Mouse (Mus musculus) kidney, postnatal 36 days (tissue): ENCODE results near the gene Cspg5.
A peak's percentile ranks its signal among the peaks of the same experiment; 100 is the strongest.

Experiments used
- DNase-seq, 2 experiments: peaks; one replicate each; pipeline ENCODE4 v3.0.0; 2021 to 2022; ENCODE audit warnings: mixed read lengths in 2 of 2

Gene Cspg5

DNA sequence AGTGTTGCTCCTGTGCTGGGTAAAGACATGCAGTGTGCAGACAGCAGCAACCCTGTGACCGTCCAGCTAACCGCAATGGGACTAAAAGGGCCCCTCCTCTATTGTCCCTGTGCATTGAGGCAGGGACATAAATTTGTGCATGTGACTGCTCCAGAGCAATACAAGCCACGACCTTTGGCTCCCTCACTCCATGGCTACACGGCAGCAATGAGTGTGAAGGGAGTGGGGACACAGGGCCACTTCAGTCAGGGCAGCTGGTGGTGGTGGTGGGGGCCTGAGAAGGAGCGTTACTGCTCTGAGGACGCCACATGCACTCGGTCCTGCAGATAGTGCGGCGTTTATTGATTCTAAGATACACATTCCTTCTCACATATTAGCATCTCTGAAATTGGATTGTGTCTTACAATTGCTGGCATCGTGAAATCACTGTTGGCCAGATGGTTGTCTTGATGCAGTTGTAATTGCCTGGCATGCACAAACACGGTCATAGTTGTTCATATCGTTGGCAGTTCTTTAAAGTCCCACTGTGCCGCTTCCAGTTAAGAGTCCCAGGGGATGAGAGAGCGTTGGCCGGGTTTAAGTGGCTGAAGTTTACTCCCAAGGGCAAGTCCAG, 11.9 kb downstream of the Cspg5 start:
- DNase-seq = no peak

- no peak for DNase-seq
Observed at GRCm38 (mm10) chr9:110258646-110259045, 15.1 kb downstream of the Cspg5 start.

- DNase-seq = no peak
Observed at GRCm38 (mm10) chr9:110259118-110259517, 15.5 kb downstream of the Cspg5 start.

- no peak for DNase-seq
Observed at GRCm38 (mm10) chr9:110263181-110263580, 19.6 kb downstream of the Cspg5 start.

DNA sequence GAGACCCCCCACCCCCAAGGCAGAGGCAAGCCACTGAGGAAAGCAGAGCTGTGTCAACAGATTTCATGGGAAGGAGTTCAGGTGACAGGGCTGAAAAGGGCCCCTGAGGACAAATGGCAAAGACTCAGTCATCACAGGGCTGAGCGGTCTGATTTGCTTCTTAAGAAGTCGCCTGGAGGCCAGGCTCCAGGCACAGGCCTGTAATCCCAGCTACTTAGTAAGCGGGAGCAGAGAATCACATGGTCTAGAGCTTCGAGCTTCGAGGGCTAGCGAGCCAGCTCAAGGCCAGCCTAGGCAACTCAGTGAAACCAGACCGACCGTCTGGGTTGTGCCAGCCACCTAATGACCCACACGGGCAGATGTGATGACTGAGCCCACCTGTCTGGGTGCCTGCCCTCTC, 21.4 kb downstream of the Cspg5 start:
- DNase-seq = no peak

- peak; percentile 12 to 36 for DNase-seq
Observed at GRCm38 (mm10) chr9:110268416-110268815, 24.8 kb downstream of the Cspg5 start.

- no peak for DNase-seq
Observed at GRCm38 (mm10) chr9:110272330-110272729, 28.7 kb downstream of the Cspg5 start.

DNA sequence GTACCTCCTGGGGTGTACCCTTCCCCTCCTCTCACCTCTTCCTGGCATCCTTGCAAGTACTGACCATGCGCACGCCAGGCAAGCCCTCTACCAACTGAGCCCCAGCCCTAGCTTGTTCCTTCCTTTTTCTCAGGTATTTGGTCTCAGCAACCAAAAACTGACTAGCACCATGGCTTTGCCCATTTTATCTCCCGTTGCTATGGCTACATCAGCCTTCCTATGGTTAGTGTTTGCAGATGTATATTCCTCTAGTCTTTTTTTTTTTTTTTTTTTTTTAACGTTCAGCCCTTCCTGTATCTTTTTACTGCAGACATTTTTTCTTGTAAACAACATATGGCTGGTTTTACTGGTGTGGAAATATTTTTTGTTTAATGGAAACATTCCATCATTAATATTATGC, 29.9 kb downstream of the Cspg5 start:
- no peak for DNase-seq

DNA sequence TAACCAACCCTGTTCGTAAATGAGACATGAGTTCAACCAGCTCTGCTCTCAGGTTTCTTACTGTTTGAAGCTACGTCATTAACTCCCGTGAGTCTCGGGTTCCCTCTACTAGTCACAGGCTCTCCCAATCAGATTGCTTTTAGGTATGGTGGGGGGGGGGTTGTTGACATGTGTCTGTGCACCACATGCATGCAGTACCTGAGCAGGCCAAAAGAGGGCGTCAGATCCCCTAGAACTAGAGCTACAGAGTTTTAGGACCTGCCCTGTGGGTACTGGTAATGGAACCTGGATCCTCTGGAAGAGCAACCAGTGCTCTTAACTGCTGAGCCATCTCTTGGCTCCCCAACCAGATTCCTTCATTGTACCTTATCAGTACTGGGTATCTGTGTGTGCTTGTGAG, 32.3 kb downstream of the Cspg5 start:
- peak in 1 of 2 experiments; percentile 24 for DNase-seq

DNA sequence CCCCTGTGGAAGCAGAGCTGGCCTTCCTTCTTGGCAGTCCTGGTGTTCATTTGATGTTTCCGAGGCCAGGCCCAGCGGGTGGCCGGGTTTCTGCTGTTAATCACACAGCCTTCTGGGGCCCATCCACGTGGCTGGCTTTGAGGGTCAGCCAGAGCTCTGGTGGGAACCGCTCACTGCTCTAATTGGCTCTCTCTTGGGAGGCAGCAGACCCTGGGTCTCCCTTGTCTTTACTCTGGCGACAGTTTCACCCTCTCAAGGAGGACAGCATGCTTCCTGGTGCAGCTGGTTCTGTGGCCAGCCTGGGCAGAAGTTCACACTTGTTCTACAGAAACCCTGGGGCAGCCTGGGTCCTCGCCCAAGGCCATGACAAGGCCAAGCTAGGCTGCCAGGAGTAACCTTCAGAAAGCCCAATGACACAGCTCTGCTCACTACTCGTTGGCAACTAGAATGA, 33.9 kb downstream of the Cspg5 start:
- no peak for DNase-seq

- DNase-seq = no peak
Observed at GRCm38 (mm10) chr9:110284075-110284697, 40.6 kb downstream of the Cspg5 start.

DNA sequence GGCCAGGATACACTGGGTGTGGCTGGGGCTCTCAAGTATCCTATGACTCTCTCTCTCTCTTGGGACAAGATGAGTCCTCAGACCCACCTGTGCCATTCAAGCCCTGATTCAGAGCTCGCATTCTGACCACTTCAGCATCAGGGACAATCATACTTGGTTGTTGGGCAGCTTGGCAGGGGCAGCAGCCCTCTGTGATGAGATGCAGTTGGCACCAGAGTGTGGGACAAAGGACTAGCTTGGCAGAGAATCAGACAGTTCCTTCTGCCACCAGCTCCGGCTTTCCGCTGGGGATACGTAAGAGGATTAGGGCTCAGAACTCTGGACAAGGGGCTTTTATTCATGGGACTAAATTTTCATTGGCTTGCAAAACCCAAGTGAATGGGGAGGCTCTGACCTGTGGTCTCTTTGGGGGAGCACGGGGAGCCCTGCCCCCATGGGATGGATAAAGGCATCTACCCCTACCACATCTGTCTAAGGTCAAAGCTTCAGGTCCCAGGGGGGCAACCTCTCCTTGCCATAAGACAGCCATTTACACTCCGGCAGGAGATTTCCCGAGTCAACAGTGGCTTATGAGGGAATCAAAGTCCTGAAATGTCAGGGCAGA, 43.8 kb downstream of the Cspg5 start:
- DNase-seq = no peak

DNA sequence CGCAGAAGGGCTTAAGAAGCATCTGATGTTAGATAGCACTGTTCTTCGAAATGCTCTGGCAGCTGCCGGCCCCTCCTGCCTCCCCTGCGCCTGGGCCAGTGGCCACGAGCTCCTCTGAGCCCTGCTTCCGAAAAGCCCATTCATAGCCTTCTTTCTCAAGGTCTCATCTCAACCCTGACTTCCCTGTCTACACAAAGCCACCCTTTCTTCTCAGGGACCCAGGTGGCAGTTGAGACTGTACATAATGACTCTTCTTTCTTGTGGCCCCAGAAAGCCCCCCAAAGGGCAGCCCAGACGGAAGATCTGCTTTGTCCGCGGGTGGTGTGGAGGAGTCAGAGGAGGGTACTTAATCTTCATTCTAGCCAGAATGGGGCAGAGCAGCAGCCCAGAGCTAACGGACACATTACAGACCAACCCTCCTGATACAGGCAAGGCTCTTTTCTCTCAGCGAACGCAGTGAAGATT, 49.7 kb downstream of the Cspg5 start:
- no peak for DNase-seq

DNA sequence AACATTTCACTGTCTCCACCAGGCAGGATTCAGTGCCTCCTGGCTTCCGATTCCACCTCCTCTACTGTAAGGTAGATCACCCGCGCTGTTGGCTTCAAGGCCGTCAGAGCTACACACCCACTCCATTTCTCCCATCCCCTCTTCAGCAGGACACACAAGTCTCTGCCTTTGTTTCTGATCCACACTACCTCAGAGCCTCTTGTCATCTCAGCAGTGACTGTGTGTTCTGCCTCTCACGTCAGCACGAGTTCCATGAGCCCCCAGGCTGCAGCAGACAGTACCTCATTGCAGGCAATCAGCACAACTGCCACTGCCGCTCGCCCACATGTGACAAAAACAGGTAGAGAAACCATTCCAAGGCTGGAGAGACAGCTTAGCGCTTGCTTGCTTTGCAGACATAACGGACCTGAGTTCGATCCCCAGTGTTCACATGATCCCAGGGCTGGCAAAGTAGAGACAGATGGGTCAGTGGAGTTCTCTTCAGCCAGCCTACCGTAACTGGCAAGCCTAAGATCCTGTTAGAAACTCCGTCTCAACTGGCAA, 50.4 kb downstream of the Cspg5 start:
- DNase-seq = no peak

DNA sequence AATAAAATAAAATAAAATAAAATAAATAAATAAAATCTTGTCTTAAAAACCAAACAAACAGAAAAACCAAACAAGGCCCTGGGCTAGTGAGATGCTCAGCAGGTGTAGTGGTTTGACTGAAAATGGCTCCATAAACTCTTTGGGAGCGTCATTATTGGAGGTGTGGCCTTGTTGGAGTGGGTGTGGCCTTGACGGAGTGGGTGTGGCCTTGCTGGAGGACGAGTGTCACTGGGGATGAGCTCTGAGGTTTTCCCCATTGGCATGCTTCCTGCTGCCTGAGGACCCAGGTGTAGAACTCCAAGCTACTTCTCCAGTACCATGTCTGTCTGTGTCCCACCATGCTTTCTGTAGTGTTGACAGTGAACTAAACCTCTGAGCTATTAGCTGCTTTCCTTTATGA, 51.2 kb downstream of the Cspg5 start:
- no peak for DNase-seq

DNA sequence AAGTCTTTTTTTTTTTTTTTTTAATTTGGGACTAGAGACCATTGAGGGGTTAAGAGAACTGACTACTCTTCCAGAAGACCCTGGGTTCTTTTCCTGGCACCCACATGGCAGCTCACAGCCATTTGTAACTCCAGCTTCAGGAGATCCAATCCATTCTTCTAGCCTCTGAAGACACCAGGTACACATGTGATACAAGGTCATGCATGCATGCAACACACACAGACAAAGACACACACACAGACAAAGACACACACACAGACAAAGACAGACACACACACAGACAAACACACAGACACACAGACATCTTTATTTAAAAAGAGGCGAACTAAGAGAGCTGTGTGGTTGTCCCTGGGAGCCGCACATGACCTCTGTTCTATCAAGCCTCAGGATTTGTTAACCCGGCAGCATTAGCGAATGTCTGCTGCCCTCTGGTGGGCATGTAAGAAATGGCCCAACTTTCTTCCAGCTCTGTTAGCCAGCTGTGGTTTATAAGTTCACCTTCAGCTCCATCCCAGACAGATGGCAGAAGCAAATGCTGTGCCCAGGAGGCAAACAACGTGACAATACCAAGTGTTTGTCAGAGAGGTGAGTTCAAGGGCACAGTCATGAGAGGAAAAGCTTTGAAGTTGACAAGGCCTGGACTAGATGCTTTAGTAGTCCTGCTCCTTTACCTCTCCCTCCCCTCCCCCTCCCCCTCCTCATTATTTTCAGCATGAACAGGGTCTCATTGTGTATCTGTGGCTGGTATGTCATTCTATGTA, 53.5 kb downstream of the Cspg5 start:
- DNase-seq = peak; percentile 81 to 92

- DNase-seq = peak; percentile 13 to 34
Observed at GRCm38 (mm10) chr9:110304516-110304915, 60.9 kb downstream of the Cspg5 start.

DNA sequence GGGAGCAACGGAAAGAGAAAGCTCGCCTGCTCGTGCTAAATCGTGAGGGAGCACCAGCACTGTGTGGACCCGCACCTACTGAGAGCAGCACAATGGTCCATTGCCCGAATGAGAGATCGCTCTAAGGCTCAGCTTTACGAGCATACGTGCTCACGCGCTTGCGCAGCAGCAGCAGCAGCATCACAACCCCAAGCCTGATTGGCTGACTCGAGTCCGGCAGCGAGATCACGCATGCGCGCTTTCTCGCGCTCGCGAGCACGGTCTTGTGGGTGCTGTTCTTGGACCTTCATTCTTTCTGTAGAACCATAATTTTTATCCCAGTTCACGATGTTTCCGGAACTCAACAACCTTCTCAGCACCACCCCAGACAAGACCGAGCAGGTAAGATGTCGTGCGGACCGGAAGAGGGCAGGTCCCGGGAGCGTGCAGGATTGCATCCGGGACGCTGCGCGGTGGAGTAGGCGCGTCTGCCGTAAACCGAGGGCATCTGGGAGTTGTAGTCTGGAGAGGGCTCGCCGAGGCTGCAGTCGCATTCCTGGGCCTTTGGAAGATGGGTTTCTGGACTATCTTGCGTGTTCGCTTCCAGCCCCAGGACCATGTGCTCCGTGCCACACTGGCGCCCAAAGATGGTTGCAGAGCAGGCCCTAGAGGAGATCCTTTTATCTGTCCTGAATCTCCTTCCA, 61.5 kb downstream of the Cspg5 start, which contains the start of gene Elp6:
Gene Elp6, plus strand, starts transcription at position 205 of the 683 bp plus-strand sequence.
- peak; percentile 93 to 94 for DNase-seq

DNA sequence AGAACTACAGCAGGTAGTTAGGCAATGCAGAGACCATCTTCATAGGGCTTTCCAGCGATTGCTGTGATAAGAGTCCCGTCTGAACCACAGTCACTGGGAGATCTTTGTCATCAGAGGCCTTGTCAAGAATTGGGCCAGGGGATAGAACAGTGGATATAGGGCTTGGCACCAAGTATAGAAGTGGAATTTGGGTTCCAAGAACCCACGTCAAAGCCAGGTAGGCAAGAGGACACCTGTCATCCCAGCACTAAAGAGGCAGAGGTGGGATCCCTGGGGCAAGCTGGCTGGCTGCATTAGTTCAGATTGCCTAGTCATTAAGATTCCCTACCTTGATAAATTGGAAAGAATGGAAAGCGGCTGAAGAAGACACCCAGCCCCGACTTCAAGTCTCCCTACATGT, 62.8 kb downstream of the Cspg5 start:
- DNase-seq = no peak
